ENCODE assay signal across 20 mouse cellular contexts in the genomic region with DNA sequence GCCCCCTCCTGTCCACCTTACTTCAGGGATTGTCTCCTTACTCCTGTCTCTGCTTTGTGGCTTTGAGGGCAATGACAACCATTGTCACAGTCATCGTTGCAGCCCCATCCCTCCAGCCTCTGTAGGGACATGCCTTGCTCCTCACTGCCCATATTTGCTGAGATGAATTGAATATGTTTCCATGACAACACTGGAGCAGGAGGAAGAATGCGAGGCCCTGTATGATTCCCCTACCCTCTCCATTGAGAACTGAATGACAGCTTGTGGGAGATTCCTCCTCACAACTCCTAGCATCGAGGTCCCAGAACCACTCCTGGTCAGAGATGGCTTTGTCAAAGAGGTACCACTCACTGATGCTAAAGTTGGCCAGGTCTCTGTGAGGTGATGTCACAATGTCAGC.
DNase-seq lines count a peak whose midpoint lies in the region; ATAC-seq and TF ChIP-seq lines count a peak whose summit lies in the region.
"Had no signal": no experiment of that assay in that cellular context is flagged by ENCODE, and none has a peak within 500 bp of the region (broad histone marks: within the 10 kb centered on the region; RNA-seq: fewer than 3 reads in every experiment).

No protein-coding gene starts in this region.

- no peaks in the 10 kb centered on the region for H3K4me1 ChIP-seq in liver, postnatal 0 days (ENCODE audit: insufficient read depth)
- H3K4me1 ChIP-seq in midbrain, embryonic 10.5 days, result peaks cover 24% of the 10 kb centered on the region
- H3K4me1 ChIP-seq in midbrain, postnatal 0 days (ENCODE audit: insufficient read depth, low read length), result peaks cover 3% of the 10 kb centered on the region; the same call in 1 of the 2 replicates
- H3K4me1 ChIP-seq: intestine, embryonic 15.5 days; kidney, embryonic 15.5 days; neural tube, embryonic 12.5 days had no signal

- H3K9ac ChIP-seq in liver, postnatal 0 days (replicated peaks), result no peak overlapping the region
- no peak overlapping the region for H3K9ac ChIP-seq in midbrain, postnatal 0 days (replicated peaks; ENCODE audit: low read length, poor library complexity, severe bottlenecking)
- H3K9ac ChIP-seq: heart, embryonic 12.5 days; intestine, embryonic 15.5 days; kidney, embryonic 15.5 days; limb, embryonic 13.5 days; neural tube, embryonic 12.5 days had no signal

- WGBS in liver, postnatal 0 days (ENCODE audit: insufficient replicate concordance), result 77% methylated on average over 3 of the region's 3 CpGs
- WGBS in midbrain, embryonic 10.5 days, result 53% methylated on average over 3 of the region's 3 CpGs
- 9% methylated on average over 3 of the region's 3 CpGs for WGBS in midbrain, postnatal 0 days

- no peak overlapping the region for H3K4me3 ChIP-seq in liver, postnatal 0 days (ENCODE audit: low read depth, low read length)
- no peak overlapping the region for H3K4me3 ChIP-seq in midbrain, embryonic 10.5 days
- H3K4me3 ChIP-seq in midbrain, postnatal 0 days (ENCODE audit: low read depth, low read length), result no peak overlapping the region
- H3K4me3 ChIP-seq: forebrain, embryonic 10.5 days; heart, embryonic 12.5 days; intestine, embryonic 15.5 days; kidney, embryonic 15.5 days; limb, embryonic 13.5 days; neural tube, embryonic 12.5 days had no signal

- no peaks in the 10 kb centered on the region for H3K36me3 ChIP-seq in liver, postnatal 0 days (replicated peaks; ENCODE audit: insufficient read depth, low read length)
- H3K36me3 ChIP-seq in midbrain, embryonic 10.5 days, result no peaks in the 10 kb centered on the region
- H3K36me3 ChIP-seq in midbrain, postnatal 0 days (ENCODE audit: insufficient read depth, low read length), result no peaks in the 10 kb centered on the region
- H3K36me3 ChIP-seq: forebrain, embryonic 10.5 days; heart, embryonic 12.5 days; intestine, embryonic 15.5 days; kidney, embryonic 15.5 days; limb, embryonic 13.5 days; neural tube, embryonic 12.5 days had no signal

- peak; percentile 65 for DNase-seq in heart, adult 11 months
- DNase-seq in heart, postnatal 10 days, result no peak
- peak; percentile 3 for DNase-seq in liver, postnatal 0 days
- DNase-seq in liver, result no peak
- peak; percentile 12 for DNase-seq in midbrain, embryonic 10.5 days (ENCODE audit: low spot score)
- peak; percentile 44 for DNase-seq in midbrain, postnatal 0 days (ENCODE audit: low spot score)
- DNase-seq in layer of hippocampus, postnatal 14 days (ENCODE audit: low spot score in 2 of 2), result no peak
- DNase-seq: cerebellum, adult 2 months; kidney, postnatal 4 days; layer of hippocampus, adult 9-11 months; lung, postnatal 10 days; right cerebral cortex, adult 18-20 months; thymus, postnatal 36 days had no signal

- no peak overlapping the region for H3K27ac ChIP-seq in liver, postnatal 0 days (ENCODE audit: low read depth)
- H3K27ac ChIP-seq in midbrain, embryonic 10.5 days (replicated peaks), result peak overlapping the region; percentile 42; the same call in 1 of the 2 replicates
- H3K27ac ChIP-seq in midbrain, postnatal 0 days (ENCODE audit: low read depth, low read length), result no peak overlapping the region
- H3K27ac ChIP-seq: forebrain, embryonic 10.5 days; intestine, embryonic 15.5 days; kidney, embryonic 15.5 days; limb, embryonic 13.5 days; neural tube, embryonic 12.5 days; stomach, postnatal 0 days had no signal

- no peaks in the 10 kb centered on the region for H3K9me3 ChIP-seq in liver, postnatal 0 days (ENCODE audit: low read length)
- H3K9me3 ChIP-seq in midbrain, embryonic 10.5 days (replicated peaks), result no peaks in the 10 kb centered on the region
- H3K9me3 ChIP-seq in midbrain, postnatal 0 days (ENCODE audit: low read length), result no peaks in the 10 kb centered on the region
- H3K9me3 ChIP-seq: forebrain, embryonic 10.5 days; heart, embryonic 12.5 days; intestine, embryonic 15.5 days; kidney, embryonic 15.5 days; limb, embryonic 13.5 days; neural tube, embryonic 12.5 days had no signal

- no peak for TF ChIP-seq EP300 in liver, postnatal 0 days (IDR thresholded peaks at IDR 0.05; ENCODE audit: low read depth)

- no peak overlapping the region for H3K4me2 ChIP-seq in liver, postnatal 0 days (ENCODE audit: low read depth, low read length)
- H3K4me2 ChIP-seq in midbrain, postnatal 0 days (ENCODE audit: low read depth, low read length, poor library complexity, severe bottlenecking), result no peak overlapping the region
- H3K4me2 ChIP-seq: heart, embryonic 12.5 days; intestine, embryonic 15.5 days; kidney, embryonic 15.5 days; limb, embryonic 13.5 days; neural tube, embryonic 12.5 days had no signal

- no peak for ATAC-seq in liver, postnatal 0 days
- peak; percentile 70; the same call in 1 of the 2 replicates for ATAC-seq in midbrain, postnatal 0 days (ENCODE audit: low FRiP score)
- ATAC-seq: intestine, embryonic 15.5 days had no signal

- H3K27me3 ChIP-seq in liver, postnatal 0 days (ENCODE audit: insufficient read depth, low read length), result no peaks in the 10 kb centered on the region
- peaks cover 15% of the 10 kb centered on the region for H3K27me3 ChIP-seq in midbrain, embryonic 10.5 days (ENCODE audit: low read depth, poor library complexity, severe bottlenecking)
- no peaks in the 10 kb centered on the region for H3K27me3 ChIP-seq in midbrain, postnatal 0 days (ENCODE audit: insufficient read depth, low read length)
- H3K27me3 ChIP-seq: intestine, embryonic 15.5 days; kidney, embryonic 15.5 days; limb, embryonic 13.5 days; neural tube, embryonic 12.5 days had no signal

- intact Hi-C loops in heart, postnatal 10 days (cut with DNase I), result no loop called here

- no peak for TF ChIP-seq CTCF in liver, postnatal 0 days (IDR thresholded peaks at IDR 0.05; ENCODE audit: low read depth)
- TF ChIP-seq CTCF in midbrain, postnatal 0 days (IDR thresholded peaks at IDR 0.05), result no peak

Comparison
In these comparisons a context has a peak if more than half of its experiments do, and no peak if none do; other contexts are left out.
1. DNase-seq: peak in heart, adult 11 months (single experiment), liver, postnatal 0 days (single experiment), midbrain, embryonic 10.5 days (single experiment) and midbrain, postnatal 0 days (single experiment); none in heart, postnatal 10 days (0 of 2), liver (single experiment) and layer of hippocampus, postnatal 14 days (0 of 2).